ENCODE assay signal across 18 mouse cellular contexts in the genomic region with DNA sequence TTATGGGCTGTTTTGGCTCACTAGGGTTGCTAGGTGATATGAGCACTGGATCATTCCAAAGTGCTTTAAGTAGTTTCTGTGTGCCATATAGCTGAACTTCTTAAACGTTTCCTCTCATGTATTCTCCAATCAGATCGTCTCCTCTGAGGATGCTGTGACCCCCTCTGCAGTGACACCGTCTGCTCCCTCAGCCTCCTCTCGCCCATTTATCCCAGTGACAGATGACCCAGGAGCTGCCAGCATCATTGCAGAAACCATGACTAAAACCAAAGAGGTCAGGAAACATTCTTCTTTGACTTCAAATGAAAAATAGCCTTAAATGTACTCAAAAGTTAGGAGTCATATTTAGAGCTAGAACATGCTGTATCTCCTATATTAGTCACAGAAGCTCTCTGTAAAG. TPM values are rescaled to one million over a fixed set of nuclear protein-coding genes. Genes with fewer than 3 reads are reported as not detected.
DNase-seq lines count a peak whose midpoint lies in the region.
"Had no signal": no experiment of that assay in that cellular context is flagged by ENCODE, and none has a peak within 500 bp of the region (broad histone marks: within the 10 kb centered on the region; RNA-seq: fewer than 3 reads in every experiment).

No protein-coding gene starts in this region.

- DNase-seq in adrenal gland, adult 2 months: peak; percentile 54
- DNase-seq in adrenal gland, postnatal 10 days: no peak
- DNase-seq in adrenal gland, postnatal 14 days: peak; percentile 37
- peak; percentile 15 for DNase-seq in adrenal gland, postnatal 25 days
- no peak for DNase-seq in cerebellum, postnatal 25 days
- DNase-seq in ovary, adult 18-20 months (ENCODE audit: low spot score): no peak
- DNase-seq: cerebellum, adult 11-12 months; cerebellum, adult 2 months; cerebellum, adult 9-10 months; cerebellum, postnatal 10 days; cerebellum, postnatal 36 days; embryo, embryonic 11 days had no signal

RNA-seq across cellular contexts. Expression of a gene that starts 47.9 kb away (rescaled TPM):
- total RNA-seq in adrenal gland, adult 2 months (2021): 1 to 10 TPM; 3.8 to 5.9 TPM
- polyA plus RNA-seq in adrenal gland, adult 2 months (2012; rRNA removed): 3.3 and 5.3 TPM in 2 replicates
- total RNA-seq in adrenal gland, postnatal 10 days (2021): 1 to 10 TPM; 7.5 to 8.1 TPM
- 4.5 and 8.4 TPM in 2 replicates for total RNA-seq in adrenal gland, postnatal 14 days (2021)
- 9.6 and 11.8 TPM in 2 replicates for total RNA-seq in adrenal gland, postnatal 25 days (2021)
- total RNA-seq: common myeloid progenitor, adult 5-6 weeks; ES-E14; MEL had no signal
- polyA plus RNA-seq: C2C12; embryonic facial prominence, embryonic 13.5 days; erythroblast, embryonic 14.5 days had no signal

Comparison
In these comparisons a context has a peak if more than half of its experiments do, and no peak if none do; other contexts are left out.
1. DNase-seq: peak in adrenal gland, adult 2 months (single experiment), adrenal gland, postnatal 14 days (single experiment) and adrenal gland, postnatal 25 days (single experiment); none in adrenal gland, postnatal 10 days (single experiment), cerebellum, postnatal 25 days (0 of 2) and ovary, adult 18-20 months (single experiment).